Mouse (Mus musculus): ENCODE results near the gene Gm9733. TPM values are rescaled to one million over a fixed set of nuclear protein-coding genes. Genes with fewer than 3 reads are reported as not detected.
"Not testable (repeated sequence)": the region's sequence is repeated elsewhere in the genome, so short reads cannot be mapped to it uniquely, and the experiment has no call there.

Gene Gm9733
- total RNA-seq (2021): not detected

- no peak for DNase-seq
- intact Hi-C loops (cut with DNase I): no loop called here
Observed at GRCm38 (mm10) chr3:15332063-15332462, at the start of gene Gm9733. Gene Gm9733 (minus strand): TSS chr3:15332302.

- DNase-seq; intact Hi-C loops (cut with DNase I): not testable (repeated sequence)
Observed at GRCm38 (mm10) chr3:15355690-15356089, 23.6 kb upstream of the Gm9733 start.

GRCm38 (mm10) chr3:15350318-15350717 is 18.2 kb upstream of the Gm9733 start:
- DNase-seq; intact Hi-C loops (cut with DNase I): not testable (repeated sequence)

- DNase-seq; intact Hi-C loops (cut with DNase I): not testable (repeated sequence)
Observed at GRCm38 (mm10) chr3:15345606-15346005, 13.5 kb upstream of the Gm9733 start.

GRCm38 (mm10) chr3:15340287-15340686 is 8.2 kb upstream of the Gm9733 start:
- DNase-seq: no peak
- intact Hi-C loops (cut with DNase I): no loop called here

GRCm38 (mm10) chr3:15334182-15334581 is 2.1 kb upstream of the Gm9733 start:
- intact Hi-C loops (cut with DNase I): no loop called here
- no peak for DNase-seq

GRCm38 (mm10) chr3:15331545-15331944 is 557 bp downstream of the Gm9733 start:
- intact Hi-C loops (cut with DNase I): no loop called here
- DNase-seq: no peak

- no peak for DNase-seq
- intact Hi-C loops (cut with DNase I): no loop called here
Observed at GRCm38 (mm10) chr3:15329549-15329948, 2.6 kb downstream of the Gm9733 start.

- intact Hi-C loops (cut with DNase I): no loop called here
- DNase-seq: no peak
Observed at GRCm38 (mm10) chr3:15284424-15285328, 47.4 kb downstream of the Gm9733 start.

GRCm38 (mm10) chr3:15275899-15276526 is 56.1 kb downstream of the Gm9733 start:
- DNase-seq: no peak
- intact Hi-C loops (cut with DNase I): no loop called here

- peak in 1 of 2 experiments; percentile 26 for DNase-seq
- intact Hi-C loops (cut with DNase I): loop anchor here (2.0 kb wide), 1 partner anchor 778 kb away; no protein-coding TSS in a partner anchor
Observed at GRCm38 (mm10) chr3:15264450-15264849, 67.7 kb downstream of the Gm9733 start.

- DNase-seq: no peak
- intact Hi-C loops (cut with DNase I): no loop called here
Observed at GRCm38 (mm10) chr3:15255726-15256125, 76.4 kb downstream of the Gm9733 start.

Other genes starting within 250 kb of the Gm9733 start
- not detected for gene Sirpb1a, start 94.2 kb upstream of the Gm9733 start, total RNA-seq (2021)
- under 1 TPM; 0.17 to 0.31 TPM for gene Sirpb1b, start 242.8 kb upstream of the Gm9733 start, total RNA-seq (2021)